Mouse (Mus musculus) natural killer cell, adult 2 months (primary cell): ENCODE results near the gene Zbtb7b.
A peak's percentile ranks its signal among the peaks of the same experiment; 100 is the strongest.

ENCODE experiments used
- DNase-seq, 2 experiments: peaks; one replicate each; pipeline ENCODE4 v3.0.0; 2022; ENCODE audit warnings: low spot score in 2 of 2

Zbtb7b gene

DNA sequence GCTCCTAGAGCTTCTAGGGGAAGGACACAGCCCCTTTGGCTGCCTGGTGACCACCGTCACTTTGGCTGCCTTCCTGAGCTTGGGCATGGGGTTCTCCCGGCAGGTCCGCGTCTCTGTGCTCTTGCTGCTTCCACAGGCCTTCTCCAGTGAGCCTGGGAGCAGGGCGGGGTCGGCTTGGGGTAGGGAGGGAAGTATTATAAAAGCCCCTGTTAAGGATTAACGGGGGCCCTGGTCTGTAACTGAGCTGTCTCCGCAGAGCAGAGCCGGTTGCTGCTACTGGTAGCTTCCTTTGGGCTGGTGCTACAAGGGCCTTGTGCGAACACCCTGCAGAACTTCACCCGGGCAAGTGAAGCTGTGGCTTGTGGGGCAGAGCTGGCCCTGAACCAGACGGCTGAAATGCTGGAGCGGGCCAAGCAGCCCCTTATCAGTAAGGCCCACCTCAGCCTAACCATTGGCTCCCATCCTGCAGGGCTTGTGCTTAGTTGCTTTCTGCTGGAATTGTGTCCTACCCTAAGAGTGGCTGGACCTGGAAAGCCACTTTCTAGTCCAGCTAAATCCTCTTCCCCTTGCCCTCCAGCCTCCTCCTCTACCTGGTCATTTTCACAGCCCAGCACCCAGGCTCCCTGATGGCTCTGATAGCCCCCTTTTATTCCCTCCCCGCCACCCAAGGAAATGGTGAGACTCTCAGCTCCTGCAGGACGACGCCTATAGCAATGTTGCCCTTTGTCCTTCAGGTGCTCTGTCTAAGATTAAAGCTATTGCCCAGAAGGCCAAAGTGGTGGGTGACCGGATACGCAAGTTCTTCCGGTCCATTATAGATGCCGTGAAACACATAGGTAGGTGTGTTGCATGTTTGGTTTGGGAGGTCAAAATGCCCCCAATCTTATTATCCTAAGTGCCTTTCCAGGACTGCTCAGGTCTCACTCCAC lies 28.8 kb downstream of the Zbtb7b start:
- no peak for DNase-seq

DNA sequence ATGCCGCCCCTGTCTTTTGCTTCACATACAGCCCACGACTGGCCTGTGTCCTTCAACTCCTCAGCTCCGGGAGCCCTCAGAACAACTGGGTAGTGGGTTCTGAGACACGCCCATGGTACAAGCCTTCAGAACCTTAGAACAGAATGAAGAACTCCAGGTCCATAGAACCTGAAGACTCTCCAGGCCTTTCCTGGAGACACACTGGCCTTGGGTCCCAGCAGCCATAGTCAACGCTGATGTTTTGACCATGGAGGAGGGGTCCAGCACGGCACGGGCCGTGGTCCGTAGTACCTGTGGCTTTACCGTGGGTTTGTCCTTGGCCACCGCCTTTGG lies 29.5 kb downstream of the Zbtb7b start, which contains the start of gene Dcst1:
TSS of gene Dcst1 (minus strand) at position 101 of the 333 bp plus-strand sequence.
- DNase-seq, result no peak

DNA sequence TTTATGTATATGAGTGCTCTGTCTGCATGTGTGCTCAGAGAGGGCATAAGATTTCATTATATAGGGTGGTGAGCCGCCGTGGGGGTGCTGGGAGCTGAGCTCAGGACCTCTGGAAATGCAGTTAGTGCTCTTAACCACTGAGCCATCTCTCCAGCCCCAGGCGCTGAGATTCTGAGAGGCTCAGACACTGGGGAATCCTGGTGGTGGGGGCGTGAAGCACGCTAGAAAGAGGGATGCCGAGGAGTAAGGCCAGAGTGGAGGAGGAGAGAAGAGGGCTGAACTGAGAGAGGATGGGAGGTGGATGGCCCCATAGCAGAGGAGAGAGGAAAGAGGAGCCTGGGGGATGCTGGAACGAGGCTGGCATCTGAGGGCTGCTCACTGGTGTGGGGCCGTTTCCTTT lies 29.9 kb downstream of the Zbtb7b start:
- DNase-seq, result no peak

DNA sequence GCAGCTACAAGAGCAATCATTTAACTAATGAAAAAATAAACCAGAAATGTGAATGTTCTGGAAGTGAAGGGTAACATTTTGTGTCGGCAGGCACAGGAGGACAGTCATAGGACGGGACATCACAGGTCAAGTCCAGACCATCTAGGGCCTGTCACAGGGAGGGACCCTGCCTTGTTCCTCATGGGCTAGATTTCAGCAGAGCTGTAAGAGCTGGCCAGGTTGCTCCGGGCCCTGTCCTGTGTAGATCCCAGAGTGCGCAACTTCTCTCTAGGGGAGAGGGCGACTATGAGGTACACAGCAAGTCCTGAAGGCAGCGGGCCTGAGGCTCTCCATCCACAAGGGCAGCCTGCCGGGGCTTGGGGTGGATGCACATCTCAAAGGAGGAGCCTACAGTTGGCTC lies 32.9 kb downstream of the Zbtb7b start, which contains the start of gene Dcst2:
TSS of gene Dcst2 (plus strand) at position 301 of the 400 bp plus-strand sequence.
- no peak for DNase-seq

DNA sequence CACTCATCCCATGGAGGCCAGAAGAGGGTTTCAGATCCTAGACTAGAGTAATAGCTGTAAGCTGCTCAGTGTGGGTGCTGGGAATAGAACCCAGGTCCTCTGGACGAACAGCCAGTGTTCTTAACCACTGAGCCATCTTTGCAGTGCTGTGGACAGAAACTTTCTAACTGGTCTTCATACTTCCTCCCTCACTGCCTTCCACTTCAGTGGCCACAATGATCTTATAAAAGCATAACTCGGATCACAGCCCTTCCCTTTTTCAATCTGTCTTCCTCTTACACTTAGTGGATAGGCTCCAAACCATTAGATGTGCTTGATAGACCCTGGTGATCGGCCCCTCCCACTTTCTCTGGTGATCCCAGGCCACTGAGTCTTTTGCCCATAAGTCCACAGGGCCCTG lies 34.3 kb downstream of the Zbtb7b start:
- DNase-seq, result no peak

DNA sequence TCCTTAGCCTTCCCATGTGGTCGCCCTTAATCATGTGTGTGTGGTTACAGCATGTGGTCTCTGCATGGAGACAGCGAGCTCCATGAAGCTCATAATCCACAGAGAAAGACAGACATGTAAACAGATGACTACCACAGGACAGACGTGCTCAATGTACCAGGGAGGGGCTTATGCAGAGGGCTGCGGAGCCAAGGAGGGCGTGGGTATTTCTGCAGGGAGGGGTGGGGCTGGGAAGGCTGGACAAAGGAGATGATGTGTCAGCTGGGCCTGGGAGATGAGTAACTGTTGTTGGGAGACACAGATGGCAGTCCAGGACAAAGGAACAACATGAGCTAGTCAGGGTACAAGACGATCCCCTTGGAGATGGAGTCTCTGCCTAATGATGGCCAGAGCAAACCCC lies 34.9 kb downstream of the Zbtb7b start:
- DNase-seq, result no peak

DNA sequence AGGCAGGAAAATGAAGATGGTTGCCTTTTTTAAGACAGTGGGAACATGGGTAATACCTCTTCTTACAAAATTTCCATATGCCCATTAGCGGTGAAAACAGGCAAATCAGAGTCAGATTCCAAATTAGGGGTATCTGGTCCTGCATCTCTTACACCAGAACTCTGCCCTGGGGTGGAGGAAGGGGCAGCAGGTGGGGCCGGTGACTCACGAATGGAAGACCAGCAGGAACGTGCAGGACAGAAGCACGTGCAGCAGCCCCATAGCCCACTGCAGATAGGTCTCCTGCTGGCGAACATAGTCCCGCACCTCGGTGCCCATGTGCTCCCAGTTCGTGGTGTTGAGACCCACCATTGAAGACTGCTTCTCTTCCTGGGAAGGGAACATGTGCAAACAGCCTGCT lies 38.5 kb downstream of the Zbtb7b start:
- DNase-seq, result no peak

DNA sequence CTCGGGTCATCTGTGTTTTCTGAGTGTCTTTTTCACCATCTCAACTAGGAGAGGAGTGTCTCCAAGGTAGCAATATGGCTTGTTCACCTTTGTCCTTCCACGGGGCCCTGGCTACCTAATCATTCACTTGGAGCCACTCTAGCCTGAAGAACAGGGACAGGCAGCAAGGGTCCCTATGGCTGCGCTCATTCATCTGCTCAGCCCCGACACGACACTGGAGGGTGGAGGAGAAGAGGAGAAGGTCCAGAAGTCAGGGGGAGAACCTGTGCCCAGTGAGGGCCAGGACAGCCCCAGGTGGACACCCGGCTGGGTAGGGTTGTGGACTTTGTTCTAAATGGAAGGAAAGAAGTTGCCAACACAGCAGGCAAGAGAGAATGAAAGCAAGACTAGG lies 39.1 kb downstream of the Zbtb7b start:
- no peak for DNase-seq

DNA sequence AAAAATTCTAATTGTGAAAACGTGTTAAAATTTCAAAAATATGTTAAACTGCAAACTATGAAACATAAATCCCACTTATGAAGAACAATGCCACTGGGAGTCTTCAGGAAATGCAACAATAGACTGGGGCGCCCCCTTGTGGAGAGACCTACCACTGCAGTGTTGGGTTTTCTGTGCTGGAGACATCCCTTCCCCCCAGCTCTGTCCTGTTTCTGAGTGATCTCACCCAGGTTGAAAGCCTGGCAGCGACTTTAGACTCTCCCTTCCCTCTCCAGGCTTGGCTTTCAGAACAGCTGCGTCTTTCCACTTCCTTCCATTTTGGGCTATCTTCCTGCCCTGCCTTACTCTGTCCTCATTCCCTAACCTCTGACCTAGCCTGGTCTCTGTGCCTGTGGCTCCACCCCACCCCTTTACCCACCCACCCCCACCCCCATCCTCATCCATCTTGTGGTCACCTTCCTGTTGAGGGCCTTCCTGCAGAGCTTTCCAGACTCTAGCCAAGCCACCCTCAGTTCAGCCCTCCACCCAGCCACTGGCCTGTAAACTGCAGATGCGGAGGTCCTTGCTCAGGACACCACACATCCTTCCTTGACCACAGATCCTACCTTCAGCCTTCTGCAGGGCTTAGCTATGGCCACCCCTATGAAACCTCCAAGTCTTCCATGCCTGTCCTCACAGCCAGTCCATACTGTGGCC lies 39.6 kb downstream of the Zbtb7b start:
- peak; percentile 64 to 78 for DNase-seq

DNA sequence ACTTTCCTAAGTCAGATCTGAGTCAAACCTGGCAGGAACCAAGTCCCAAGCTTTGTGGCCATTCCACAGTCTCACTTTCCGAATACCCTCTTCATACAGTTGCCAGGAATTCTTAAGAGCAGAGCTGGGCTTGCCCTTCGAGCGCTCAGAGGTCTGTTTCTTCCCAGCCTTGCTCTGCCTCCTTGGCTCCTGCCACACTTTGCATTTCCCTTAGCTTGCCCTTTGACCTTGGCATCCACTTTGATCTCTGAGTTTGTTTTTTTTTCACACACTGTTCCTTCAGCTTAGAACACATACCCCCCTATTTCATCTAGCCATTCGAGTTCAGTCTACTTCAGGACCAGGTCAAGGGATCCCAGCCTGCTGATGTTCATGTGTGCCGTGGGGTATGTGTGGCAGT lies 43.3 kb downstream of the Zbtb7b start:
- DNase-seq, result no peak

DNA sequence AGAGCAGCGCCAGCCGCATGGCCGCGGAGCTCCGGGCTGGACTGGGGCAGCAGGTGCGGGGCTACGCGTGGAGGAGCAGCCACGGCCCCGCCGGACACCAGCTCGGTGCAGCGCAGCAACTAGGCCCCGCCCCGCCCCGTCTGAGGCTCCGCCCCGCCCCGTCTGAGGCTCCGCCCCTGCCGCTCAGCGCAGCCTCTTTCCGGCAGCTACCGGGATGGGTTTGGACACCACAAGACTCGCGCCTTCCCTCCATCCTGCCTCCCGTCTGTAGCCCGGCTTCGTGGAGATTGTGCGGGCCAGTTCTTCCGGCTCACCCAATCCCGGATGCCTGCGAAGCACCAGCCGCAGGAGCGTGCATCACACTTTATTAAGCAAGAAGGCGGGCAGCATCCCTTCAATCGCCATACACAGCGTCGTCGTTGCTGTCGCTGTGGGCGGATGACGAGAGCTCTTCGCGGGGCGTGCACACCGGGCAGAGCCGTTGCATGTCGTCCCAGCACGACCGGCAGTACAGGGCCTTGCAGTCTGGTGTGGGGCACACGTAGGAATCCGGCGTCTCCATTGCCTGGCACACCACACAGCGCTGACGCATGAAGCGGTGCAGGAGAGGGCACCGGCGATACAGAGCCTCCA lies 44.6 kb downstream of the Zbtb7b start, which contains the start of gene Adam15:
TSS of gene Adam15 (minus strand) at position 128 of the 633 bp plus-strand sequence.
- peak; percentile 83 to 86 for DNase-seq

DNA sequence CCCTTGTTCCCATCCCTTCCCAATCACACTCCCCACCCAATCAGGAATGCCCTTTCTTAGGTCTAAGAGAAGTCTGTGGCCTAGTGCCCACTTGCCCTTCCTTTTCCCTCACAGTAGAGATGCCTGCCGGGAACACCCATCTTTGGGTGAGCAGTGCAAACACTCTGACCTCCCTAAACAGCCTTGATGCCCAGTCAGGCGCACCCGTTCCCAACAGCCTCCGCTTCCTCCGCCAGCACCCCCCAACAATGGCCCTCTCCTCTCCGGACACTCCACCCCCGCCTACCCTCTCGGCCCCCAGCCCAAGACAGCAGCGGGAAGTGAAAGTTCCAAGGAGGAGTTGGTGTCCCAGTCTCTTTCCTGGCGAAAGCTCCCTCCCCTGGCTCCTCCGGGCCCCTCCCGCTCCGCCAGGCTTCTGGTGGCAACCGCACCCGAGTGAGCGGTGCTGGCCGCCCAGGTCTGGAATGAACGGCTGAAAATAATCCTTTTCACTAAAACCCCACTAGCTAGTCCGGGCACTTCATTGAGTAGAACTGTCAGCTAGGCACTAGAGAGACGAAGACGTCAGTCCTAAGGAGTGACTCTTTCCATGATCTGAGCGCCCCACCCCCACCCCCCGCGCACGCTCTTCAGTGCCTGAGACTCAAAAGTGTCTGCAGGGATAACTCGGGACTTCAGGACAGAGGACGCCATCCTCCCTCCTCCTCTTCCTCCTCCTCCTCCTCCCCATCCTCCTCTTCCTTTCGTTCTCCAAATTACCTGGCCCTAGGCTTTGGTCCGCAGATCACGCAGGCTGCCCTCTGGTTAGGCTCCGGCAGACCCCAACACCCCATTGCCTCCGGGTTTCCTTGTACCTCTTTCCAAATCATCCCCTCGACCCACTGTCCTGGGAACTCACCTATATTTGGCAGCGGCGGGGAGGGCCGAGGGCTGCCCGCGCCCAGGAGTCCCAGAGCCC lies 45.4 kb downstream of the Zbtb7b start:
- peak in 1 of 2 experiments; percentile 21 for DNase-seq

DNA sequence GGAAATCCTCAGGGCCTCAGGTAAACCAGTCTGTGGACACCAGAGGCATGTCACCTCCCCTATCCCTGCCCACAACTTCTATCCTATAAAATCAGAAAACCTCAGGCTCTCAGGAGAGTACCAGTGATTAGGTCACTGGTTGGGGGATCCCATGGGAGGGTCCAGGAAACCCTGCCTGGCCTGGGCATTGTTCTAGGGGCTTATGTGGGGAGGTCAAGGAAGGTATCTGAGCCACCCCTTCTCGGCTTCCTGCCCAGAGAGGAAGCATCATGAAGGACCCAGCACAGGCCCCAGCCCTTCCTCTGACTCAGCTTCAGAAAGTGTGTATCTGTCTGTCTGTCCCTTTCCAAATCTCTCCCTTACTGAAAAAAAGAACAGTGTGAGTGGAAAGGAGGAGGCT lies 46.7 kb downstream of the Zbtb7b start:
- no peak for DNase-seq

DNA sequence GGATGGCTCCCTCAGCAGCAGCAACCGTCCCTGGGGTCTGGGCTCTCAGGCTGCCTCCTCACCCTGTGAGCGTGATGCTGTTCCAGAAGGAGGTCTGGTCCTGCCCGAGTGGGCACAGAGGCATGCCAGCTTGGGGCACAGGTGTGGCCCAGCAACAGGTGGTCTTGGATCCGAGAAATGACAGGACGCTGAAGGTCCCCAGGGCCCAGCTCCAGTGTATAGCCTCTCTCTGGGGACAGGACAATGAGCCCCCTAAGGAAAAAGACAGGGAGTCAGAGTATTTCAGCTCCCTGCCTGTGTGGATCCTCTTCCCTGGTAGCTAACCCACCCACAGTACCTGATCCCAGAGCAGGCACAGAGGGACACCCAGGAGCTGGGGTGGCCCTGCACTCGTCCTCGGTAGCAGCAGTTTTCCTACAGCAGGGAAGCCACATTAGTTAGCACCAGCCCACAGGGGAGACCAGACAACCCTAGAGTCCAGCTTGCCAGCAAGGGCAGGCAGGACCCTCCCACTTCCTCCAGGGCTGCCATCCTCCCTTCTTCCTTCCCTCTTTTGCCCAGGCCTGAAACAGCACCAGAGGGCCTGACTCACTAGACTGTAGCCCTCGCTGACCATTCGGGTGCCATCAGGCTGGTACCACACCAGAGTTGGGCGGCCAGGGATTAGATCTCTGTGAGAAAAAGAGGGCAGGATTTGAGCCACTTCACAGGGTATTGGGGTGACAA lies 47.6 kb downstream of the Zbtb7b start:
- DNase-seq, result no peak

DNA sequence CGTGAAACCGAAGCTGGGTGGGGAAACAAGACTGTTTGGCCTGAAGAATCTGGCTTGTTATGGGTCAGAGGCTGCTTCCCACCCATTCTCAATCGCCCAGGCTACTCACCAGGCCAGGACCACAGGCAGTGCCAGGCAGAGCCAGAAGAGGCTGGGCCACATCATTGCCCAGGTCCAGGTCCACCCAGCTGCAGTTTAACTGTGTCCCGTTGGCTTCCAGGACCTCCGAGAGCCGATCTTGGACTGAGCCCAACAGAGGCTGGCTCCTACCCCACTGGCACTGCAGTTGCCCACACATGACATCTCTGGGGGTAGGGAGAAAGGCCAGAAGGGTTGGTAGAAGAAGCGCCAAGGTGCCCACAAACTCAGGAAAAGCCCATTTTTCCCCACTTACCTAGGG lies 51.3 kb downstream of the Zbtb7b start:
- DNase-seq, result no peak

DNA sequence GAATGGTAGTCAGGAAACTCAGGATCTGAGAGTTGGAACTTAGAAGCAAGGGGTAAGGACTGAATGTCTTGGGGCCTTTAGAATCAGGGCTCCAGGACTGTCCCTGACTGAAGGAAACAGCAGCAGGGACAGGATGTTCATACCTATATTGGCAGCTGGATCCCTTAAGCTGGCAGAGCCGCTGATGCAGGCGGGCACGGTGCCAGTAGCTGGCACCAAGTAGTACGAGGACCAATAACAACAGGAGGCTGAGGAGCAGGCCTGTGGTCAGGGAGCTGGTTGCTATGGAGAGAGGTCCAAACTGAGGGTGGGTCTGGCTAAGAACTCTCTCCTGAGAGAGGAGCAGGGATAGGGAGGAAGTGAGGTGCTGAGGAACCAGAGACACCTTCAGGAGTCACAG lies 52.8 kb downstream of the Zbtb7b start:
- no peak for DNase-seq

DNA sequence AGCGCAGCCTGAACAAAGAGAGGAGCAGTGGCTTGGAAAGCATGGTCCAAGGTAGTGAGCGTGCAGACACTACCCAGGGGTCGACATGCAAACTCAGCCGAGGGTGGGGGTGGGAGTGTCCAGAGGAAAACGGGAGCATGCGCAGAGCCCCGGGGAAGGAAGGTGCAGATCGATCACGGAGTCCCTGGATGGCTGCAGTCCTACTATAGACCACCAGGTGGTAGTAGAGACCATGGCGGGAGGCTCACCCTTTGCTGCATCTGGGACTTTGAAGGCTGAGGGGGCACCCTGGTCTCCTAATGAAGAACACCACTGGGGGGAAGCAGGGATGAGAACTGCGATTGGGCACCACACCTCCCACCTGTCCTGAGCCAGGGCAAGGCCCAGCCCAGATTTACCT lies 54.1 kb downstream of the Zbtb7b start:
- DNase-seq, result peak; percentile 67 to 78

DNA sequence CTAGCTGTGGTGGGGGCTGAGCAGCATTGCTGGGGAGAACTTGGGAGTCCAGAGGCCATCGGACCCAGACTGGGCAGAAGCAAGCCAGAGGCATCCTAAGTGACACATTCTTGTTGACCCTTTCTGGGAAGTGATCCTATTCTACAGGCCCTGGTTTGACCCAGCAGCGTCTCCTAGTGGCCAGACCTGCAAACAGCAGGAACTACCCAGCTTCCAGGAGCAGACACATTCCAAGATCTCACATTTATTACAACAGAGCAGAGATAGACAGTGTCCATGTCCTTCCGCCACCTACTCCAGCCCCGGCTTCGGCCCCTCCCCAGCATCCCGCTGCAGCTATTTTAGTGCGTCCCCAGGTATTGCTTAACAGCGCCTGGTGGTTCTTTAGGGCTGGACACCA lies 55.2 kb downstream of the Zbtb7b start:
- DNase-seq, result peak; percentile 42 to 67

DNA sequence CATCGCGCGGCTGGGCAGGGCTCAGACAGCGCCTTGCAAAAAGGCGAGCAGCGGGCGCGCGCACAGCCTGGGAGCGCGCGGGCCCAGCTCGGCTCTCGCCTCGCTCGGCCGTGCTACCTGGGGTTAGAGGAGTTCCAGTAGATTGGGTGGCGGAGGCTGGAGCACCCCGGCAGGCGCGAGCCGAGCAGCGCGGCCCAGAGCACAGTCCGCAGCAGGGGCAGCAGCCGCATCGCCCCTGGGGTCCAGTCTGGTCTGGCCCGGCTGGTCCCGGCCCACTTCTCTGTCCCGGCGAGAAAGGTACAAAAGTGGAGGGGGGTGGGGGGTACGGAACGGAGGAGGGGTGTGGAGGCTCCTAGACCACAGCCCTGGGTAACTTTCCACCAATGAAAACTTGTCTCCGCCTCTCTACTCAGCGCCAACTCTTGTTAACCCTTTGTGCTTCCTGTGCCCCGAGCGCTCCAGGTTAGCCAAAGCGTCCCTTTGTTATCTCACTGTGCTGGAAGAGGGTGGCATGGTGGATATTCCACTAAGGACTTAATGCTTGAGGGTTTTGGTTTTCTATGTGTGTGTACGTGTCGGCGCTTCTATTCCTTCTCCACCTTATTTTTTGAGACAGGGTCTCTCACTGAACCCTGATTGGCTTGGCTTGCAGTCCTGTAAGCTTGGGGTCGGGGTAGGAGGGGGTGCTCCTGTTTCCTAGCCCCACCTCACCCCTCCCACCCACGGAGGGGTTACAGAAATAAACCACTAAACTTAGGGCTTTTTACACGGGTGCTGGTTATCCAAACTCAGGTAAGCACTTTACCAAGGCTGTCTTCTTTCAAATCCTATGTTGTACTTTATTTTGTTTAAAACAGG lies 56.6 kb downstream of the Zbtb7b start, which contains the start of gene Efna4:
TSS of gene Efna4 (minus strand) at position 308 of the 858 bp plus-strand sequence.
- DNase-seq, result peak in 1 of 2 experiments; percentile 29
